Mouse (Mus musculus) lung, postnatal 0 days (tissue): ENCODE data around the gene Avp.

Experiments used
- CTCF ChIP-seq: IDR thresholded peaks from 2 replicates; pipeline ENCODE4 v1.5.1; 2016; ENCODE audit warnings: antibody characterized with exemption, mild to moderate bottlenecking
- EP300 ChIP-seq: IDR thresholded peaks from 2 replicates; pipeline ENCODE4 v1.6.1; 2016; ENCODE audit warnings: antibody characterized with exemption, mild to moderate bottlenecking, control low read depth

GRCm38 (mm10) chr2:130581201-130581600, 1.2 kb downstream of the Avp start:
- TF ChIP-seq CTCF (no peak), EP300 (no peak)
